Mouse (Mus musculus) lung, adult 2 months (tissue): ENCODE results near the gene Ano4.

Experiments used
- CTCF ChIP-seq: fragments of 200-500 bp; IDR thresholded peaks from 2 replicates; pipeline ENCODE4 v1.5.1; 2011; ENCODE audit warnings: mild to moderate bottlenecking, low read length, control low read depth; ENCODE audit not compliant: insufficient read depth
- POLR2A ChIP-seq: fragments of 200-500 bp; IDR thresholded peaks from 2 replicates; pipeline ENCODE4 v1.6.1; 2011; ENCODE audit warnings: low read depth, mild to moderate bottlenecking, control low read depth, low read length, borderline replicate concordance; ENCODE audit errors: extremely low read depth

DNA sequence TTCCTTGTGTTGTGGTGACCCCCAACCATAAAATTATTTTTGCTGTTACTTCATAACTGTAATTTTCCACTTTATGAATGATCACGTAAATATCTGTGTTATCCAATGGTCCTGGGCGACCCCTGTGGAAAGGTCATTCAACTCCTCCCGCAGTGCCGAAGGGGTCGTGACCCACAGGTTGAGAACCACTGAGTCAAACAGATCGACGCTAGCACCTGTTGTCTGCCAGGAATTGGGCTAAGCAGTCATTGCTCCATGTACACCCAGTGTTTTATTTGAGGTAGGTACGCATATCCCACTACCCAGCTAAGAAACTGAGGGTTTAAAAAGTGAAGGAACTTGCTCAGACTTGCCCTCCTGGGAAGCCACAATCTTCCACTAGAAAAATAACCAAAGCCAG is 14.8 kb downstream of the Ano4 start:
- TF ChIP-seq POLR2A (no peak), CTCF (no peak)
